Mouse (Mus musculus): ENCODE measurements around the gene Aifm1. TPM values are rescaled to one million over a fixed set of nuclear protein-coding genes. Genes with fewer than 3 reads are reported as not detected.
A peak's percentile ranks its signal among the peaks of the same experiment; 100 is the strongest.

Gene Aifm1
- polyA plus RNA-seq, 1 experiment from 2014 or later, result 85.8 TPM

GRCm38 (mm10) chrX:48518808-48519548, 5.6 kb upstream of the Aifm1 start, which contains the start of gene Rab33a:
Gene Rab33a (plus strand): TSS chrX:48519285.
- Histone ChIP-seq H3K36me3 (ENCODE audit: control insufficient read depth, insufficient read depth, low read length) (no peaks in the 10 kb centered on the region), H3K9ac (ENCODE audit: low read length) (peak within 1 kb of the TSS; percentile 49), H3K27me3 (ENCODE audit: control insufficient read depth, insufficient read depth, low read length) (no peaks in the 10 kb centered on the region), H3K27ac (replicated peaks; ENCODE audit: low read depth, low read length) (no peak within 1 kb of the TSS), H3K4me1 (ENCODE audit: control insufficient read depth, insufficient read depth, low read length) (no peaks in the 10 kb centered on the region), H3K4me3 (ENCODE audit: low read depth, low read length) (peak within 1 kb of the TSS; percentile 40), H3K4me2 (ENCODE audit: low read depth, severe bottlenecking) (peak within 1 kb of the TSS; percentile 67), H3K9me3 (ENCODE audit: control insufficient read depth, low read length) (no peaks in the 10 kb centered on the region)
- ATAC-seq (ENCODE audit: insufficient number of reproducible peaks, low FRiP score, low TSS enrichment, low read depth) (peak; percentile 79), DNase-seq (ENCODE audit: low spot score) (peak; percentile 47)
- WGBS, result 25% methylated on average over 32 of the region's 33 CpGs

- Histone ChIP-seq H3K9me3 (ENCODE audit: control insufficient read depth, low read length) (no peaks in the 10 kb centered on the region), H3K4me3 (ENCODE audit: low read depth, low read length) (peak overlapping the region; percentile 40), H3K4me1 (ENCODE audit: control insufficient read depth, insufficient read depth, low read length) (no peaks in the 10 kb centered on the region), H3K27ac (replicated peaks; ENCODE audit: low read depth, low read length) (no peak overlapping the region), H3K36me3 (ENCODE audit: control insufficient read depth, insufficient read depth, low read length) (no peaks in the 10 kb centered on the region), H3K4me2 (ENCODE audit: low read depth, severe bottlenecking) (peak overlapping the region; percentile 67), H3K9ac (ENCODE audit: low read length) (peak overlapping the region; percentile 49; the same call in 1 of the 2 replicates), H3K27me3 (ENCODE audit: control insufficient read depth, insufficient read depth, low read length) (no peaks in the 10 kb centered on the region)
- DNase-seq (ENCODE audit: low spot score) (peak; percentile 51), ATAC-seq (ENCODE audit: insufficient number of reproducible peaks, low FRiP score, low TSS enrichment, low read depth) (peak; percentile 70)
- WGBS, result 30% methylated on average over 15 of the region's 15 CpGs
Observed at GRCm38 (mm10) chrX:48518211-48518807, 4.9 kb upstream of the Aifm1 start.

- Histone ChIP-seq H3K9me3 (ENCODE audit: control insufficient read depth, low read length) (no peaks in the 10 kb centered on the region), H3K4me1 (ENCODE audit: control insufficient read depth, insufficient read depth, low read length) (no peaks in the 10 kb centered on the region), H3K4me2 (ENCODE audit: low read depth, severe bottlenecking) (peak overlapping the region; percentile 36), H3K4me3 (ENCODE audit: low read depth, low read length) (peak overlapping the region; percentile 51), H3K27ac (replicated peaks; ENCODE audit: low read depth, low read length) (no peak overlapping the region), H3K36me3 (ENCODE audit: control insufficient read depth, insufficient read depth, low read length) (no peaks in the 10 kb centered on the region), H3K9ac (ENCODE audit: low read length) (peak overlapping the region; percentile 37), H3K27me3 (ENCODE audit: control insufficient read depth, insufficient read depth, low read length) (no peaks in the 10 kb centered on the region)
- no peak for ATAC-seq (ENCODE audit: insufficient number of reproducible peaks, low FRiP score, low TSS enrichment, low read depth)
- WGBS, result 24% methylated on average over 13 of the region's 13 CpGs
- DNase-seq (ENCODE audit: low spot score), result no peak
Observed at GRCm38 (mm10) chrX:48513824-48514223, 461 bp upstream of the Aifm1 start.

- no peaks in the 10 kb centered on the region; the same call in 1 of the 2 replicates for H3K36me3 ChIP-seq (ENCODE audit: control insufficient read depth, insufficient read depth, low read length)
- no peak overlapping the region for H3K4me3 ChIP-seq (ENCODE audit: low read depth, low read length)
Observed at GRCm38 (mm10) chrX:48493763-48494162, 19.6 kb downstream of the Aifm1 start.

GRCm38 (mm10) chrX:48481687-48482086, 31.7 kb downstream of the Aifm1 start:
- Histone ChIP-seq H3K4me3 (ENCODE audit: low read depth, low read length) (no peak overlapping the region), H3K27ac (replicated peaks; ENCODE audit: low read depth, low read length) (no peak overlapping the region), H3K9ac (ENCODE audit: low read length) (no peak overlapping the region), H3K27me3 (ENCODE audit: control insufficient read depth, insufficient read depth, low read length) (no peaks in the 10 kb centered on the region), H3K36me3 (ENCODE audit: control insufficient read depth, insufficient read depth, low read length) (no peaks in the 10 kb centered on the region), H3K4me2 (ENCODE audit: low read depth, severe bottlenecking) (no peak overlapping the region), H3K9me3 (ENCODE audit: control insufficient read depth, low read length) (no peaks in the 10 kb centered on the region), H3K4me1 (ENCODE audit: control insufficient read depth, insufficient read depth, low read length) (no peaks in the 10 kb centered on the region)
- ATAC-seq (ENCODE audit: insufficient number of reproducible peaks, low FRiP score, low TSS enrichment, low read depth) (no peak), DNase-seq (ENCODE audit: low spot score) (no peak)
- WGBS, result 94% methylated on average over 7 of the region's 7 CpGs

More at GRCm38 (mm10) chrX:48493763-48494162, 19.6 kb downstream of the Aifm1 start:
- WGBS, result 88% methylated on average over 8 of the region's 8 CpGs
- Histone ChIP-seq H3K9me3 (ENCODE audit: control insufficient read depth, low read length) (no peaks in the 10 kb centered on the region), H3K4me1 (ENCODE audit: control insufficient read depth, insufficient read depth, low read length) (no peaks in the 10 kb centered on the region), H3K27me3 (ENCODE audit: control insufficient read depth, insufficient read depth, low read length) (no peaks in the 10 kb centered on the region), H3K27ac (replicated peaks; ENCODE audit: low read depth, low read length) (no peak overlapping the region), H3K4me2 (ENCODE audit: low read depth, severe bottlenecking) (no peak overlapping the region), H3K9ac (ENCODE audit: low read length) (no peak overlapping the region)
- no peak for ATAC-seq (ENCODE audit: insufficient number of reproducible peaks, low FRiP score, low TSS enrichment, low read depth)
- no peak for DNase-seq (ENCODE audit: low spot score)

- WGBS, result 86% methylated on average over 4 of the region's 4 CpGs
- Histone ChIP-seq H3K27me3 (ENCODE audit: control insufficient read depth, insufficient read depth, low read length) (no peaks in the 10 kb centered on the region), H3K4me1 (ENCODE audit: control insufficient read depth, insufficient read depth, low read length) (no peaks in the 10 kb centered on the region), H3K4me2 (ENCODE audit: low read depth, severe bottlenecking) (no peak overlapping the region), H3K4me3 (ENCODE audit: low read depth, low read length) (no peak overlapping the region), H3K9ac (ENCODE audit: low read length) (no peak overlapping the region), H3K9me3 (ENCODE audit: control insufficient read depth, low read length) (no peaks in the 10 kb centered on the region), H3K36me3 (ENCODE audit: control insufficient read depth, insufficient read depth, low read length) (no peaks in the 10 kb centered on the region), H3K27ac (replicated peaks; ENCODE audit: low read depth, low read length) (no peak overlapping the region)
- DNase-seq (ENCODE audit: low spot score) (no peak), ATAC-seq (ENCODE audit: insufficient number of reproducible peaks, low FRiP score, low TSS enrichment, low read depth) (no peak)
Observed at GRCm38 (mm10) chrX:48481095-48481494, 32.3 kb downstream of the Aifm1 start.

- ATAC-seq (ENCODE audit: insufficient number of reproducible peaks, low FRiP score, low TSS enrichment, low read depth), result no peak
- Histone ChIP-seq H3K4me3 (ENCODE audit: low read depth, low read length) (no peak overlapping the region), H3K27me3 (ENCODE audit: control insufficient read depth, insufficient read depth, low read length) (no peaks in the 10 kb centered on the region), H3K36me3 (ENCODE audit: control insufficient read depth, insufficient read depth, low read length) (no peaks in the 10 kb centered on the region), H3K9me3 (ENCODE audit: control insufficient read depth, low read length) (no peaks in the 10 kb centered on the region), H3K4me1 (ENCODE audit: control insufficient read depth, insufficient read depth, low read length) (no peaks in the 10 kb centered on the region), H3K4me2 (ENCODE audit: low read depth, severe bottlenecking) (no peak overlapping the region), H3K27ac (replicated peaks; ENCODE audit: low read depth, low read length) (no peak overlapping the region), H3K9ac (ENCODE audit: low read length) (no peak overlapping the region)
- no peak for DNase-seq (ENCODE audit: low spot score)
- WGBS, result 75% methylated on average over 3 of the region's 3 CpGs
Observed at GRCm38 (mm10) chrX:48467355-48467946, 45.9 kb downstream of the Aifm1 start.

GRCm38 (mm10) chrX:48466174-48466573, 47.2 kb downstream of the Aifm1 start:
- DNase-seq (ENCODE audit: low spot score) (no peak), ATAC-seq (ENCODE audit: insufficient number of reproducible peaks, low FRiP score, low TSS enrichment, low read depth) (no peak)
- Histone ChIP-seq H3K9ac (ENCODE audit: low read length) (no peak overlapping the region), H3K4me3 (ENCODE audit: low read depth, low read length) (no peak overlapping the region), H3K9me3 (ENCODE audit: control insufficient read depth, low read length) (no peaks in the 10 kb centered on the region), H3K4me2 (ENCODE audit: low read depth, severe bottlenecking) (no peak overlapping the region), H3K4me1 (ENCODE audit: control insufficient read depth, insufficient read depth, low read length) (no peaks in the 10 kb centered on the region), H3K36me3 (ENCODE audit: control insufficient read depth, insufficient read depth, low read length) (no peaks in the 10 kb centered on the region), H3K27ac (replicated peaks; ENCODE audit: low read depth, low read length) (no peak overlapping the region), H3K27me3 (ENCODE audit: control insufficient read depth, insufficient read depth, low read length) (no peaks in the 10 kb centered on the region)
- 85% methylated on average over 2 of the region's 2 CpGs for WGBS
